Mouse (Mus musculus) thymus, postnatal 36 days (tissue): ENCODE results near the gene Fbxo3.
"Not testable (repeated sequence)": the region's sequence is repeated elsewhere in the genome, so short reads cannot be mapped to it uniquely, and the experiment has no call there.

ENCODE experiments used
- DNase-seq, 2 experiments: peaks; one replicate each; pipeline ENCODE4 v3.0.0; 2022; ENCODE audit warnings: mixed read lengths in 2 of 2

The Fbxo3 gene

GRCm38 (mm10) chr2:104097396-104097795 is 69.9 kb downstream of the Fbxo3 start:
- DNase-seq, result not testable (repeated sequence)

GRCm38 (mm10) chr2:104098529-104099230 is 71.2 kb downstream of the Fbxo3 start:
- no peak for DNase-seq

- no peak for DNase-seq
Measured at GRCm38 (mm10) chr2:104099231-104099585, 71.7 kb downstream of the Fbxo3 start.

GRCm38 (mm10) chr2:104099946-104100345 is 72.4 kb downstream of the Fbxo3 start:
- no peak for DNase-seq

- no peak for DNase-seq
Measured at GRCm38 (mm10) chr2:104104800-104105199, 77.3 kb downstream of the Fbxo3 start.

- not testable (repeated sequence) for DNase-seq
Measured at GRCm38 (mm10) chr2:104109021-104109420, 81.5 kb downstream of the Fbxo3 start.

- DNase-seq, result no peak
Measured at GRCm38 (mm10) chr2:104109528-104109927, 82.0 kb downstream of the Fbxo3 start.

GRCm38 (mm10) chr2:104110031-104110430 is 82.5 kb downstream of the Fbxo3 start:
- DNase-seq, result no peak

GRCm38 (mm10) chr2:104111170-104111797 is 83.8 kb downstream of the Fbxo3 start:
- not testable (repeated sequence) for DNase-seq
